Mouse (Mus musculus) kidney, adult 2 months (tissue): ENCODE data around the gene Gm14226.

ENCODE experiments used
- CTCF ChIP-seq: fragments of 200-500 bp; conservative IDR thresholded peaks from 2 replicates; pipeline ENCODE4 v1.5.1; 2011; ENCODE audit warnings: low read depth, mild to moderate bottlenecking, control low read depth, low read length, moderate library complexity, mixed read lengths; ENCODE audit not compliant: insufficient read depth, insufficient read length
- POLR2A ChIP-seq: fragments of 200-500 bp; IDR thresholded peaks from one replicate; pipeline ENCODE4 v1.6.1; 2011; ENCODE audit warnings: low read depth, low read length, control low read depth

GRCm38 (mm10) chr2:155005491-155005890, 12.6 kb upstream of the Gm14226 start:
- TF ChIP-seq POLR2A (no peak), CTCF (no peak)
